Mouse (Mus musculus) erythroblast, embryonic 14.5 days (primary cell): ENCODE results near the gene Tns4.

Experiments
- GATA1 ChIP-seq: IDR thresholded peaks from 2 replicates; pipeline ENCODE4 v1.6.1; 2012; ENCODE audit warnings: low read length, inconsistent platforms, mixed read lengths
- TAL1 ChIP-seq: IDR thresholded peaks from 3 replicates; pipeline ENCODE4 v1.6.1; 2012; ENCODE audit warnings: low read length, inconsistent platforms, mixed read lengths

DNA sequence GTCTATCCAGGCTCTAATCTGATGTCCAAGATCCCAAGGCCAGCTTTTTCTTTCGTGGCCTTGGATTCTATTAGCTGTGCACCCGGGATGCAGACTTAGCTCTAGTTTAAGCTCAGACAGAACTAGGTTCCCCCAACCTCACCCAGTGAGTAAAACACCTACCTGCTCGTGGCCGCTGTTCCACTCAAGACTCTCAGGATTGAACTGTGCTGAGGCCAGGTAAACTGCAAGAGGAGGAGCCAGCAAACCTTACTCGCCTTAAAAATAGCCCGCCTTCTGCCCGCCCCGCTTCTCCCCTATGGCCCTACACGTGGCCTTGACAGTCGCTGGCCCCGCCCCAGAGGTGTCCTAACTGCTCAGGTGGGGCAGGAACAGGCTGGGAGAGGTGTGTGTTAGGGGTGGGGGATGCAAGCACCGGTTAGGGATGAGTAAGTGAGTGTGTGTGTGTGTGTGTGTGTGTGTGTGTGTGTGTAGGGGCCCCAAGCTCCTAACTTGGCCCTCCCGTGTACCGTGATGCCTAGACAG, at the start of gene Tns4:
- TF ChIP-seq GATA1 (no peak), TAL1 (no peak)
